Mouse (Mus musculus): ENCODE measurements around the gene Mipol1. TPM values are rescaled to one million over a fixed set of nuclear protein-coding genes. Genes with fewer than 3 reads are reported as not detected.

The Mipol1 gene
- polyA plus RNA-seq, 1 experiment from 2014 or later = 5.1 TPM

DNA sequence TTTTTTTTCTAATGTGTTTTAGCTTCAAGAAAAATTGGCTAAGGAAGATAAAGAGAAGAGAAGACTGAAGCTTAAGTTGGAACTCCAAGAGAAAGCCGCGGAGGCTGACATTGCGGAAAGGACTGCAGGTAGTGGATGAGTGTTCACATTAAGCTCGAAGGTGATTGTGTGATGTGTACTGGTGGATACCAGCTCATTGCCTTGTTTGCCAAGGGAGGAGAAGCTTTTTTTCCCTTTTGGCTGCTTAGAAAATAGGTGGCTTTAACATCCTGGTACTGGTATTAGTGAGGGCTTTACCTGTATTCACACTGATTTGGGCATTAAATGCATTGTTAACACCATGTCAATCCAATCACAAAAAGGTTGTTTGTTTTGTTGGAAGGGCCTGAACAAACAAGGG lies 77.1 kb downstream of the Mipol1 start:
- WGBS = 95% methylated on average over 4 of the region's 4 CpGs
- Histone ChIP-seq H3K36me3 (ENCODE audit: control insufficient read depth, insufficient read depth, low read length) (no peaks in the 10 kb centered on the region), H3K4me1 (ENCODE audit: control insufficient read depth, insufficient read depth, low read length) (no peaks in the 10 kb centered on the region), H3K4me2 (ENCODE audit: low read depth, low read length) (no peak overlapping the region), H3K9me3 (ENCODE audit: control insufficient read depth, low read length) (no peaks in the 10 kb centered on the region), H3K9ac (replicated peaks; ENCODE audit: low read depth, low read length) (no peak overlapping the region), H3K27ac (ENCODE audit: low read depth, low read length) (no peak overlapping the region), H3K27me3 (ENCODE audit: control insufficient read depth, insufficient read depth, low read length) (no peaks in the 10 kb centered on the region), H3K4me3 (ENCODE audit: low read depth, low read length) (no peak overlapping the region)
- no peak for ATAC-seq (ENCODE audit: low read depth)

DNA sequence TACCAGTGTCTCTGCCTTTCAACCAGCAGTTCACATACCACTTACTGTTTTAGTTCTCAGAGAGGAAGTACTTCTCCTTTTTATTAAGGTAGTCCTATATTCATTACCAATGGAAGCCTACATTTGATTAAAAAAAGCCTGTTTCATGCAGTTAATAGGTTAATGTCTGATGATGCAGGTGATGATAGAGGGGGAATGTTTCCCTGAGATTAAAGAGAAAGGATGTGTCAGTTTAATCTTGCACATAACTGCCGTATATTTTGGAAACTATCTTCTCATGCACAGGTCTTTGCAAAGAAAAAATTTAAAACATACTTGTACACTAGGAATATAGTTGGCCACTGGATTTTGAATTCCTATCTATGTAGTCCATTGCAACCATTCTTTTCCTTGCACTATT lies 77.5 kb downstream of the Mipol1 start:
- H3K36me3 ChIP-seq (ENCODE audit: control insufficient read depth, insufficient read depth, low read length) = no peaks in the 10 kb centered on the region
- H3K9ac ChIP-seq (replicated peaks; ENCODE audit: low read depth, low read length) = no peak overlapping the region
- H3K9me3 ChIP-seq (ENCODE audit: control insufficient read depth, low read length) = no peaks in the 10 kb centered on the region
- no peak overlapping the region for H3K4me3 ChIP-seq (ENCODE audit: low read depth, low read length)
- H3K27me3 ChIP-seq (ENCODE audit: control insufficient read depth, insufficient read depth, low read length) = no peaks in the 10 kb centered on the region
- no peaks in the 10 kb centered on the region for H3K4me1 ChIP-seq (ENCODE audit: control insufficient read depth, insufficient read depth, low read length)
- no peak overlapping the region for H3K4me2 ChIP-seq (ENCODE audit: low read depth, low read length)
- ATAC-seq (ENCODE audit: low read depth) = no peak
- no peak overlapping the region for H3K27ac ChIP-seq (ENCODE audit: low read depth, low read length)
- 100% methylated on average over 1 of the region's 1 CpGs for WGBS

DNA sequence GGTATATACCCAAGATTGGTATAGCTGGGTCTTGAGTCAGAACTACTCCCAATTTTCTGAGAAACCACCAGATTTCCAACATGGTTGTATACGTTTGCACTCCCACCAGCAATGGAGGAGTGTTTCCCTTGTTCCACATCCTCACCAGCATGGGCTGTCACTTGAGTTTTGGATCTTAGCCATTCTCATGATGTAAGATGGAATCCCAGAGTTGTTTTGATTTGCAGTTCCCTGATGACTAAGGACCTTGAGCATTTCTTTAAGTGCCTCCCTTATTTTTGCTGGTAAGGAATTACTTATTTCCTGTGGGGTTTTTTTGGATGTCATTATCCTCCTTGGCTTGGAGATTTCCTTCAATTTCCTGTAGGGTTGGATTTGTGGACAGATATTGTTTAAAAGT lies 108.8 kb downstream of the Mipol1 start:
- H3K4me1 ChIP-seq (ENCODE audit: control insufficient read depth, insufficient read depth, low read length) = no peaks in the 10 kb centered on the region
- ATAC-seq (ENCODE audit: low read depth) = no peak
- no peaks in the 10 kb centered on the region for H3K36me3 ChIP-seq (ENCODE audit: control insufficient read depth, insufficient read depth, low read length)
- WGBS = 85% methylated on average over 1 of the region's 1 CpGs
- no peak overlapping the region for H3K4me3 ChIP-seq (ENCODE audit: low read depth, low read length)
- H3K9ac ChIP-seq (replicated peaks; ENCODE audit: low read depth, low read length) = no peak overlapping the region
- H3K9me3 ChIP-seq (ENCODE audit: control insufficient read depth, low read length) = no peaks in the 10 kb centered on the region
- H3K4me2 ChIP-seq (ENCODE audit: low read depth, low read length) = no peak overlapping the region
- no peaks in the 10 kb centered on the region for H3K27me3 ChIP-seq (ENCODE audit: control insufficient read depth, insufficient read depth, low read length)
- H3K27ac ChIP-seq (ENCODE audit: low read depth, low read length) = no peak overlapping the region

- Histone ChIP-seq H3K36me3 (ENCODE audit: control insufficient read depth, insufficient read depth, low read length) (no peaks in the 10 kb centered on the region), H3K9ac (replicated peaks; ENCODE audit: low read depth, low read length) (no peak overlapping the region), H3K27me3 (ENCODE audit: control insufficient read depth, insufficient read depth, low read length) (no peaks in the 10 kb centered on the region), H3K4me1 (ENCODE audit: control insufficient read depth, insufficient read depth, low read length) (no peaks in the 10 kb centered on the region), H3K4me2 (ENCODE audit: low read depth, low read length) (no peak overlapping the region), H3K4me3 (ENCODE audit: low read depth, low read length) (no peak overlapping the region), H3K9me3 (ENCODE audit: control insufficient read depth, low read length) (no peaks in the 10 kb centered on the region), H3K27ac (ENCODE audit: low read depth, low read length) (no peak overlapping the region)
- 85% methylated on average over 2 of the region's 2 CpGs for WGBS
- no peak for ATAC-seq (ENCODE audit: low read depth)
Observed at GRCm38 (mm10) chr12:57340111-57340510, 109.9 kb downstream of the Mipol1 start.

DNA sequence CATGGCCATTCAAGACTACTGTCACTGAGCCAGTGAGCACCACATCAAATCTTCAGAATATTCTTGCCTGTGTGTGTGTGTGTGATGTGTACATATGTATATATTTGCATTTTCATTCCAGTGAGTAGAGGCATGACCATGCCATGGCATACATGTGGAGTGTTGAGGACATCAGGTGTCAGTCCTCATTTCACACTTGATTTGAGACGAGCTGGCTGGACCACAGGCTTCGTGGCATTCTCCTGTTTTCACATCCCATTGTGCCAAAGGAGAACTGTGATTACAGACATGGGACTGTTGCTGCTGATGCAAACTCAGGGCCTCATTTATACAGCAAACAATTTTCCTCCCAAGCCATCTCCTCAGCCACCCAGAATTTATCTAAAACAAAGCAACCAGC lies 132.5 kb downstream of the Mipol1 start:
- WGBS = 70% methylated on average over 2 of the region's 2 CpGs
- Histone ChIP-seq H3K27ac (ENCODE audit: low read depth, low read length) (no peak overlapping the region), H3K4me2 (ENCODE audit: low read depth, low read length) (no peak overlapping the region), H3K4me1 (ENCODE audit: control insufficient read depth, insufficient read depth, low read length) (no peaks in the 10 kb centered on the region), H3K4me3 (ENCODE audit: low read depth, low read length) (no peak overlapping the region), H3K9ac (replicated peaks; ENCODE audit: low read depth, low read length) (no peak overlapping the region), H3K9me3 (ENCODE audit: control insufficient read depth, low read length) (no peaks in the 10 kb centered on the region), H3K27me3 (ENCODE audit: control insufficient read depth, insufficient read depth, low read length) (no peaks in the 10 kb centered on the region), H3K36me3 (ENCODE audit: control insufficient read depth, insufficient read depth, low read length) (no peaks in the 10 kb centered on the region)
- ATAC-seq (ENCODE audit: low read depth) = no peak

DNA sequence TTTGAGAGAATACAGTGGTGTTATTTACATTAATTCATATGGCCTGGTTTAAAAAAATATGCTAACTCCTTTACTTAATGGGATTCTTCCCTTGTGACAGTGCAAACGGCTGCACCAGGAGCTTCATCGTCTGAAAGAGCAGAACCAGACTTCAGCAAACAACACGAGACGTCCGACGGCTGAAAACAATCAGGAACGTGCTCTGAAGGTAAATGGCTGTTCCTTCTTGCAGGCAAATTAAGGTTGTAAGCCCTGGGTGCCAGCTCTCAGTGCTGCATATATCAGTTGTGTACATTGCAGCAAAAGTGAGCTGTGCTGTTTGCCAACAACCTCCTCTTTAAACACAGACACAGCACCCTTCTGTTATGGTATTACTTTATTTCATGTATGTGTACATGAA lies 133.8 kb downstream of the Mipol1 start:
- no peak overlapping the region for H3K9ac ChIP-seq (replicated peaks; ENCODE audit: low read depth, low read length)
- whole genome bisulfite sequencing = 64% methylated on average over 7 of the region's 7 CpGs
- no peak for ATAC-seq (ENCODE audit: low read depth)

GRCm38 (mm10) chr12:57371790-57372547 lies 141.7 kb downstream of the Mipol1 start:
- H3K27ac ChIP-seq (ENCODE audit: low read depth, low read length) = no peak overlapping the region
- H3K4me2 ChIP-seq (ENCODE audit: low read depth, low read length) = no peak overlapping the region
- H3K9ac ChIP-seq (replicated peaks; ENCODE audit: low read depth, low read length) = no peak overlapping the region
- WGBS = 84% methylated on average over 3 of the region's 3 CpGs
- H3K27me3 ChIP-seq (ENCODE audit: control insufficient read depth, insufficient read depth, low read length) = no peaks in the 10 kb centered on the region
- no peaks in the 10 kb centered on the region for H3K9me3 ChIP-seq (ENCODE audit: control insufficient read depth, low read length)
- ATAC-seq (ENCODE audit: low read depth) = no peak
- no peaks in the 10 kb centered on the region for H3K4me1 ChIP-seq (ENCODE audit: control insufficient read depth, insufficient read depth, low read length)
- H3K4me3 ChIP-seq (ENCODE audit: low read depth, low read length) = no peak overlapping the region
- H3K36me3 ChIP-seq (ENCODE audit: control insufficient read depth, insufficient read depth, low read length) = no peaks in the 10 kb centered on the region

More for the DNA sequence above, 133.8 kb downstream of the Mipol1 start:
- Histone ChIP-seq H3K27ac (ENCODE audit: low read depth, low read length) (no peak overlapping the region), H3K27me3 (ENCODE audit: control insufficient read depth, insufficient read depth, low read length) (no peaks in the 10 kb centered on the region), H3K4me3 (ENCODE audit: low read depth, low read length) (no peak overlapping the region), H3K36me3 (ENCODE audit: control insufficient read depth, insufficient read depth, low read length) (no peaks in the 10 kb centered on the region), H3K9me3 (ENCODE audit: control insufficient read depth, low read length) (no peaks in the 10 kb centered on the region), H3K4me2 (ENCODE audit: low read depth, low read length) (no peak overlapping the region), H3K4me1 (ENCODE audit: control insufficient read depth, insufficient read depth, low read length) (no peaks in the 10 kb centered on the region)

GRCm38 (mm10) chr12:57382797-57383196 lies 152.6 kb downstream of the Mipol1 start:
- no peak for ATAC-seq (ENCODE audit: low read depth)

DNA sequence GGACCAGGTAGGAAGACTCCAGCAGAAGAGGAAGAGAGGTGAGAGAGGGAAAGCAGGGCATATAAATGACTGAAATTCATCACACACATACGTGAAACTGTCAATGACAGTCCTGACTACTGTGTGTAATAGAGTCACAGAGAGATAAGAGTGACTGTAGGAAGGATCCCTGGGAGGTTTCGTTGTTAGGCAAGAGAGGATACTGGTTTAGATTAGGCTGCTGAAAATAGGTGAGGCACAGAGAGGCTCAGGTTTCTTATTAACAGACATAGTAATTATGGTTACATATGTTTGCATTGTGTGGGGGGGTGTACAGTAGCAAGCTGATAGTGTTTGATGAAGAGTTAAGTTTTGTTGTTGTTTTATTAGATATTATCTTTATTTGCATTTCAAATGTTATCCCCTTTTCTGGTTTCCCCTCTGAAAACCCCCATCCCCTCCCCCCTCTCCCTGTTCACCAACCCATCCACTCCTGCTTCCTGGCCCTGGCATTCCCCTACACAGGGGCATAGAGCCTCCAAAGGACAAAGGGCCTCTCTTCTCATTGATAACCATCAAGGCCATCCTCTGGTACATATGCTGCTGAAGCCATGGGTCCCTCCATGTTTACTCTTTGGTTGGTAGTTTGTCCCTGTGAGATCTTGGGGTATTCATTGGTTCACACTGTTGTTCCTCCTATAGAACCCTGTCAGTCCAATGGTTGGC lies 157.5 kb downstream of the Mipol1 start:
- no peaks in the 10 kb centered on the region for H3K27me3 ChIP-seq (ENCODE audit: control insufficient read depth, insufficient read depth, low read length)
- H3K4me1 ChIP-seq (ENCODE audit: control insufficient read depth, insufficient read depth, low read length) = no peaks in the 10 kb centered on the region
- whole genome bisulfite sequencing = 87% methylated on average over 2 of the region's 2 CpGs
- H3K9me3 ChIP-seq (ENCODE audit: control insufficient read depth, low read length) = no peaks in the 10 kb centered on the region
- H3K27ac ChIP-seq (ENCODE audit: low read depth, low read length) = no peak overlapping the region
- H3K4me3 ChIP-seq (ENCODE audit: low read depth, low read length) = no peak overlapping the region
- no peak overlapping the region for H3K9ac ChIP-seq (replicated peaks; ENCODE audit: low read depth, low read length)
- H3K36me3 ChIP-seq (ENCODE audit: control insufficient read depth, insufficient read depth, low read length) = no peaks in the 10 kb centered on the region
- no peak for ATAC-seq (ENCODE audit: low read depth)
- no peak overlapping the region for H3K4me2 ChIP-seq (ENCODE audit: low read depth, low read length)

More at GRCm38 (mm10) chr12:57382797-57383196, 152.6 kb downstream of the Mipol1 start:
- Histone ChIP-seq H3K4me1 (ENCODE audit: control insufficient read depth, insufficient read depth, low read length) (no peaks in the 10 kb centered on the region), H3K27me3 (ENCODE audit: control insufficient read depth, insufficient read depth, low read length) (no peaks in the 10 kb centered on the region), H3K4me2 (ENCODE audit: low read depth, low read length) (no peak overlapping the region), H3K9ac (replicated peaks; ENCODE audit: low read depth, low read length) (no peak overlapping the region), H3K36me3 (ENCODE audit: control insufficient read depth, insufficient read depth, low read length) (no peaks in the 10 kb centered on the region), H3K9me3 (ENCODE audit: control insufficient read depth, low read length) (no peaks in the 10 kb centered on the region), H3K27ac (ENCODE audit: low read depth, low read length) (no peak overlapping the region), H3K4me3 (ENCODE audit: low read depth, low read length) (no peak overlapping the region)
- 60% methylated on average over 6 of the region's 6 CpGs for WGBS

All from neural tube, embryonic 14.5 days (tissue).